Mouse (Mus musculus) spleen, adult 12 weeks (tissue): ENCODE data around the gene Dsn1.

Experiments
- DNase-seq: peaks from one replicate; pipeline ENCODE4 v3.0.0; 2022; ENCODE audit warnings: low spot score

The Dsn1 gene

DNA sequence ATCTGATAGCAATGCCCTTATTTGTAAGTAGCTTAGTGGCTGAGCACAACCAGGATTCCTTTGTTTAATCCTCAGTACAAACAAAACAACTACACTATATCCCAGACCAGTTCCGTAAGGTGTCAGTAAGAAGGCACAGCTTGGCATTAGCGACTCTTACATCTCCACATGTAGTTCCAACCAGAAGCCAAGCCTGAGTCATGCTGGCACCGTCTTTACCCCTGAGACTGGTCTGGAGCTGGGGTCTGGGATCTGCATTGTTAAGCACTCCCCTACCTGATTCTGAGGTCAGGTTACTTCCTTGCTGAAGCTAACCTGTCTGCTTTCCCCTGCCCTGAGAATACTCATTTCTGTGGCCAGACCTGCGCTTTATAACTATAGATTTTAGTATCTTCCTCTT is 38.5 kb downstream of the Dsn1 start:
- no peak for DNase-seq

DNA sequence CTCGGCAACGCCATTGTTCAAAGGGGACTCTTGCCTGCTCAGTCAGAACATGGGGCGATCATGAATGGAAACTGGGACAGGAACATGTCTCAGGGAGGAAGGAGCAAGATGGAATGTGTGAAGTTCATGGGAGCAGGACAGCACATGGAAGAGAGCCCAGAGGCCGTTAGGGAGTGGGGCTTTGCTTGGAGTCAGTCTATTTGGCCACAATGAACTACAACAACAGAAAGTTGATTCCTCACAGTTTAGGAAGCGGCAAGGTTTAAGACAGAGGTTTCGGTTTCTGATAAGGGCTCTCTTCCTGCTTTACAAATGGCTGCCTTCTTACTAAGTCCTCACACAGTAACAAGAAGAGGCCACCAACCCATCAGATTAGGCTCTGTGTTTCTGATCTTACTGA is 39.6 kb downstream of the Dsn1 start:
- DNase-seq: no peak

DNA sequence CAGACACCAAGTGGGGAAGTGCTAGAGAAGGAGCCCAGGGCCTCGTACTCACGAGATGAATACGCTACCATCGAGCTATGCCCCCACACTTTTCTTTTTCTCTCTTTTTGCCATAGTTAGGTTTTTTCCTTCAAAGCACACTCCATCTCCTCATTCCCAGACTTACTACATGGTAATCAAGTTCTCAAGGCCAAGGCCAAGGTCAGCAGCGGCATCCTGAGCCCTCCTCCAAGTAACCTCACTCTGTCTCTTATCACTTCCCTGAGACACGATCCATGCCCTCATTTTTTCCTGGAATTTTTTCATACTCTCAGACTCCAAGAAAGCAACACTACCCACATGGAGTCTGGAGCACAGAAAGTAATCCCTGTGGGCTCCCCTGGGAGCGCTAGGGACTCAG is 43.1 kb downstream of the Dsn1 start:
- no peak for DNase-seq

DNA sequence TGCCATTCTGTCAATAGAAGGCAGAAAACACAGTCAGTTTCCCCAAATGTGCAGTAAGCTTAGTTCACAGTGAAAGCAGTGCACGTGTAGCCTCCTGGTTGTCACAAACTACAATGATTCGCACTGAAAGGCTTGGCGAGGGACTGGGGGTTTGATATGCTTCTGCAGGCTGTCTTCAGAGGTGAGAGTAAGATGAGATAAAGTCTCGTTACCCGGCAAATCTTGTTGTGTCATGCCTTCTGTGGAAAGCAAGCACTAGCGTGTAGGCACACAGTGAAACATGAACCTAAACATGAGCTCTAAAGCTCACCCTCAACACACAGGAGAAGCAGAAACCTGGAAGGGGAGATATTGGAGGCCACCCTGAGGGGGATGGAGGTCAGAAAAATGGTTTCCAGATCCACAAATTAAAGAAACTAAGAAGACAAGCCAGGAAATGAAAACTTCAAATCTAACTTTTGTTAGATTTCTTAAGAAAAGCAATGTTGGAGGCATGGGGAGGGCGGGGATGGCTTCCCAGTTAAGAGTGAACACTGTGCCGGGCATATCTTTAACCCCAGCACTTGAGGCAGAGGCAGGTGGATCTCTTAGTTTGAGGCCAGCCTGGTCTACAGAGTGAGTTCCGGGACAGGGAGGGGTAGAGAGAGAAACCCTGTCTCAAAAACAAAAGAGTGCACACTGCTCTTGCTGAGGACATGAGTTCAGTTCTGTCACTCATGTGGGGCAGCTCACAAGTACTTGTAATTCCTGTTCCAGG is 48.3 kb downstream of the Dsn1 start:
- DNase-seq: no peak

DNA sequence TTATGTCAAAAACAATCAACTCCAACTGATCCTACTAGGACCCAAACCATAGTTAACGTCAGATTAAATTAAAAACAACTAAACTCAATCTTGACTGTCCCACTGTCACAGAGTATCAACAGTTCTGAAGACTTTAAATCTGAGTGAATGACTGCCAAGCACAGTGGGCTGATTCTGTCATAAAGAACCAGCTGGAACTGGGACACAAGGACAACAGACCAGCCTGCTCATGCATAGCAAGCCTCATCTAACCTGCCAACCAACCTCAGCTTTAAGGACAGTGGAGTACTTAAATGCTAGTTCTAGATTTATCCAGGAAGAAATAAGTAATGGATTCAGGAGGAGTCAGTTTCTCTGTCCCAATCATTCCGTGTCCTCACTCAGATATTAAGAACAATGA is 49.9 kb downstream of the Dsn1 start:
- DNase-seq: no peak

DNA sequence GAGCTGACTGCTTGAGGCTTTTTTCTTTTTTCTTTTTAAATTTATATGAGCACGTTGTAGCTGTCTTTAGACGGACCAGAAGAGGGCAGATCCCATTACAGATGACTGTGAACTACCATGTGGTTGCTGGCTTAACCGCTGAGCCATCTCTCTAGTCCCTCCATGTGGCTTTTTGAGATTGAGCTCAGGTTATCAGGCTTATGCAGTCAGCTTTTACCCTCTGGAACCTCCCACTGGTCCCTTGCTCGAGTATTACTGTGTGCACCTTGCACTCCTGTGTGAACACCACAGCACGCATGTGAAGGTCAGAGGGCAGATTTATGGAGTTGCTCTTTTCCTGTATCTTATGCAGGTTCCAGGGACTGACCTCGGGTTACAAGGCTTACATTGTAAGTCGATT is 50.6 kb downstream of the Dsn1 start:
- no peak for DNase-seq

DNA sequence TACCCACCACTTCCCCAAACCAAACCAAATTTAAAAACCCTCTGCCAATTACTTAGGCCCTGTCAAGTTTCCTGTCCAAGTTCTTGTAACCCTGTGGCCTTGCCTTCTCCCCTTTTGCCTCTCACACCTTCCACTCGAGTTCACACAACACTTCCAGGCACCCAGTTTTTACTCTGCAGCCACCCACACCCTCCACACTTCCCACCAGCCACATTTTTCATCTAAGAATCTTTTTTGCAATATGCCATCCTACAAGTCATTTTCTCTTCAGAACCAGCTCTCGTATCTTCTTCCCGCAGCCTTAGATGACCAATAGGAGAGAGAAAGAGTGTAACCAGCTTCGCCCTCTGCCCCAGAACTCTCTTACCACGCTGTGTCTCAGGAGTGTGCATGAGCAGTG is 52.5 kb downstream of the Dsn1 start:
- DNase-seq: no peak

DNA sequence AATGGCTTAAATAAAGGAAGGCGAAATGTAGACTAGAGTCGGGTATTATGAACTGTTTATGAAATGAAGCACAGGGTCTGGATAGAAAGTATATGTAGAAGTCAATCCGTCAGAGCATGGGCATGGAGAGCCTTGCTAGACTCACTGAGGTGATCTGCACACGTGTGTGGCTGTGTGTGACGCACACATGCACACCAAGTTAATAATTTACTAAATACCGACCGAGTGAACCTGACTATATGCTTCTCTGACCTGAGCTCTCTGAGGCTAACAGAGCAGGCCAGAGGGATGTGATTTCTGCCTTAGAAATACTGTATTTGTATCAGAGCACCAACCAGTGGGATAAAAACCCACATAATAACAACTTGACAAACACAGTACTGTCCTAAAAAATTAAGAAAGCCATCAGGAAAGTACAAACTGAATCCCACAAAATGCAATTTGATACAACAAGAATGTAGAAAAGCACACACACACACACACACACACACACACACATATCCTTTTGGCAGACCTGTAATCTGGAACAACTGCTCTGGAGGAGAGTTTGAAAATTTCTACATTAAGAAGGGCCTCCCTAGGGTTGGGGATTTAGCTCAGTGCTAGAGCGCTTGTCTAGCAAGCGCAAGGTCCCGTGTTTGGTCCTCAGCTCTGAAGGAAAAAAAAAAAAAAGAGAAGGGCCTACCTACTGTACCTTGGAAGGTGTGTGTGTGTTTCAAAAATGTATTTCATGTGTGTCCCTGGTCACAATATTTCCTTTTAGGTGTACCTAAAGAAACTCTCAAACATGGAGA is 55.5 kb downstream of the Dsn1 start:
- DNase-seq: no peak

DNA sequence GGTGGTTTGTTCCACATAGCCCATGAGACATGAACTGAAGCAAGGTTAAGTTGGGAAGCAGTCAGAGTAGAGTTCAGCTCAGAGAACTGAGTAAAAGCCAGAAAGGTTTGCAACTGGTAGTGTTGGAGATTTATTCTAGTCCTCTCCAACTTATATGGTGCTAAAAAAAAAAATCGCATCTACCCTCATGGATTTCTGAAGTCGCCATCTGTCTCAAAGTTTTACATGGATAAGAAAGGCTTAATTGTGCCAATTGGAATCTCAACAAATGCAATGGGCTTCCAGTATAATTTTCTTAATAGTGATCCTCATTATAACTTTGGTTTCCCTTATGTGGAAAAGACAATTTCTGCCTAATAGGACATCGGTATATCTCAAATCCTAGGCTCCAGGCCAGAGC is 56.1 kb downstream of the Dsn1 start:
- DNase-seq: no peak
